Mouse (Mus musculus) hindbrain, embryonic 11.5 days (tissue): ENCODE measurements around the gene Slit3. TPM values are rescaled to one million over a fixed set of nuclear protein-coding genes. Genes with fewer than 3 reads are reported as not detected.

Source experiments
- ATAC-seq: fragments of 200-750 bp; cut with Nextera tagmentation; 2 replicates; pipeline ENCODE4 v1.8.0; 2017; ENCODE audit warnings: mild to moderate bottlenecking, moderate TSS enrichment, moderate library complexity; ENCODE audit not compliant: low FRiP score
- DNase-seq: peaks from one replicate; pipeline ENCODE4 v3.0.0-alpha.2; 2015; ENCODE audit warnings: low spot score
- H3K27ac ChIP-seq: fragments of 300-500 bp; sonication (generic); 2 replicates; pipeline ENCODE4 v1.5.1; 2014; ENCODE audit warnings: mild to moderate bottlenecking, low read depth, low read length
- H3K27me3 ChIP-seq: fragments of 300-500 bp; sonication (generic); 2 replicates; pipeline ENCODE4 v1.6.1; 2014; ENCODE audit warnings: mild to moderate bottlenecking, low read length, moderate library complexity, mixed read lengths; ENCODE audit not compliant: control insufficient read depth, insufficient read depth
- H3K36me3 ChIP-seq: fragments of 300-500 bp; sonication (generic); 2 replicates; pipeline ENCODE4 v1.6.1; 2014; ENCODE audit warnings: mild to moderate bottlenecking, low read length, moderate library complexity, mixed read lengths; ENCODE audit not compliant: control insufficient read depth, insufficient read depth
- H3K4me1 ChIP-seq: fragments of 300-500 bp; sonication (generic); replicated peaks from 2 replicates; pipeline ENCODE4 v1.6.1; 2014; ENCODE audit warnings: low read length, mixed read lengths; ENCODE audit not compliant: control insufficient read depth, insufficient read depth
- H3K4me2 ChIP-seq: fragments of 300-500 bp; sonication (generic); replicated peaks from 2 replicates; pipeline ENCODE4 v1.6.1; 2014; ENCODE audit warnings: mild to moderate bottlenecking, low read depth, low read length
- H3K4me3 ChIP-seq: fragments of 300-500 bp; sonication (generic); 2 replicates; pipeline ENCODE4 v1.5.1; 2014; ENCODE audit warnings: low read depth, low read length
- H3K9ac ChIP-seq: fragments of 300-500 bp; sonication (generic); 2 replicates; pipeline ENCODE4 v1.6.1; 2014; ENCODE audit warnings: low read depth, low read length
- H3K9me3 ChIP-seq: fragments of 300-500 bp; sonication (generic); 2 replicates; pipeline ENCODE4 v1.6.1; 2016; ENCODE audit warnings: low read length; ENCODE audit not compliant: control insufficient read depth
- WGBS: fragments of 180-500 bp; shearing (Covaris S2); extraction: QIAGEN DNeasy Blood & Tissue Kit; methylation state at CpG from one replicate; pipeline ENCODE4 v1.1.7; 2014; 5-methylcytosine and 5-hydroxymethylcytosine counted together
- polyA plus RNA-seq: library from polyadenylated mRNA; unstranded; fragments of >200 nt; fragmentation: Nextera tagmentation; extraction: Ambion mirVana; gene quantifications from 2 replicates; pipeline ENCODE4 v1.2.1, GENCODE M21; 2014

Slit3 gene
- polyA plus RNA-seq, 1 experiment from 2014 or later: 39.3 TPM

GRCm38 (mm10) chr11:35469940-35470339 is 348.9 kb downstream of the Slit3 start:
- DNase-seq (no peak), ATAC-seq (no peak)
- Histone ChIP-seq H3K4me1 (0 out of 2 replicates have a peak, but pooled peaks cover 2% of the 10 kb centered on the region), H3K9me3 (no peaks in the 10 kb centered on the region), H3K27me3 (no peaks in the 10 kb centered on the region), H3K4me2 (no peak overlapping the region), H3K36me3 (no peaks in the 10 kb centered on the region), H3K9ac (no peak overlapping the region), H3K4me3 (no peak overlapping the region), H3K27ac (no peak overlapping the region)
- 85% methylated on average over 4 of the region's 4 CpGs for WGBS

- 67% methylated on average over 5 of the region's 5 CpGs for WGBS
- 0 out of 2 replicates have a peak, but pooled peaks cover 2% of the 10 kb centered on the region for H3K4me1 ChIP-seq
- ATAC-seq (no peak), DNase-seq (no peak)
- H3K27ac ChIP-seq: no peak overlapping the region; the same call in 1 of the 2 replicates
- no peaks in the 10 kb centered on the region for H3K9me3 ChIP-seq
- H3K27me3 ChIP-seq: no peaks in the 10 kb centered on the region
- no peak overlapping the region for H3K4me3 ChIP-seq
- no peaks in the 10 kb centered on the region for H3K36me3 ChIP-seq
- H3K4me2 ChIP-seq: no peak overlapping the region
- no peak overlapping the region for H3K9ac ChIP-seq
Measured at GRCm38 (mm10) chr11:35470853-35471252, 349.8 kb downstream of the Slit3 start.

- H3K4me2 ChIP-seq: no peak overlapping the region
- no peaks in the 10 kb centered on the region for H3K9me3 ChIP-seq
- no peaks in the 10 kb centered on the region for H3K27me3 ChIP-seq
- 0 out of 2 replicates have a peak, but pooled peaks cover 2% of the 10 kb centered on the region for H3K4me1 ChIP-seq
- peak overlapping the region; percentile 27; the same call in 1 of the 2 replicates for H3K27ac ChIP-seq
- H3K9ac ChIP-seq: no peak overlapping the region
- ATAC-seq (no peak), DNase-seq (no peak)
- 73% methylated on average over 11 of the region's 11 CpGs for WGBS
- no peaks in the 10 kb centered on the region for H3K36me3 ChIP-seq
- no peak overlapping the region for H3K4me3 ChIP-seq
Measured at GRCm38 (mm10) chr11:35472842-35473616, 352.0 kb downstream of the Slit3 start.

- DNase-seq (no peak), ATAC-seq (no peak)
- 0 out of 2 replicates have a peak, but pooled peaks cover 2% of the 10 kb centered on the region for H3K4me1 ChIP-seq
- peak overlapping the region; percentile 27; the same call in 1 of the 2 replicates for H3K27ac ChIP-seq
- WGBS: 73% methylated on average over 5 of the region's 5 CpGs
- H3K36me3 ChIP-seq: no peaks in the 10 kb centered on the region
- no peaks in the 10 kb centered on the region for H3K27me3 ChIP-seq
- no peak overlapping the region for H3K4me3 ChIP-seq
- no peak overlapping the region for H3K9ac ChIP-seq
- no peak overlapping the region for H3K4me2 ChIP-seq
- H3K9me3 ChIP-seq: no peaks in the 10 kb centered on the region
Measured at GRCm38 (mm10) chr11:35473617-35473996, 352.6 kb downstream of the Slit3 start.

GRCm38 (mm10) chr11:35480146-35480545 is 359.1 kb downstream of the Slit3 start:
- Histone ChIP-seq H3K27me3 (no peaks in the 10 kb centered on the region), H3K4me3 (no peak overlapping the region), H3K4me2 (no peak overlapping the region), H3K9me3 (no peaks in the 10 kb centered on the region), H3K27ac (no peak overlapping the region), H3K36me3 (no peaks in the 10 kb centered on the region), H3K9ac (no peak overlapping the region), H3K4me1 (peaks cover 6% of the 10 kb centered on the region; the same call in 1 of the 2 replicates)
- DNase-seq (peak; percentile 58), ATAC-seq (peak; percentile 86)
- WGBS: 18% methylated on average over 8 of the region's 8 CpGs

GRCm38 (mm10) chr11:35481611-35482363 is 360.8 kb downstream of the Slit3 start:
- Histone ChIP-seq H3K27me3 (no peaks in the 10 kb centered on the region), H3K27ac (no peak overlapping the region), H3K9me3 (no peaks in the 10 kb centered on the region), H3K4me3 (no peak overlapping the region), H3K36me3 (no peaks in the 10 kb centered on the region), H3K4me1 (peaks cover 6% of the 10 kb centered on the region; the same call in 1 of the 2 replicates), H3K9ac (no peak overlapping the region), H3K4me2 (no peak overlapping the region)
- ATAC-seq (no peak), DNase-seq (no peak)
- 86% methylated on average over 9 of the region's 9 CpGs for WGBS

- no peak for DNase-seq
- no peaks in the 10 kb centered on the region for H3K9me3 ChIP-seq
- no peak overlapping the region for H3K4me2 ChIP-seq
- no peaks in the 10 kb centered on the region for H3K36me3 ChIP-seq
- no peak for ATAC-seq
- H3K27me3 ChIP-seq: no peaks in the 10 kb centered on the region
- 82% methylated on average over 5 of the region's 5 CpGs for WGBS
- H3K27ac ChIP-seq: no peak overlapping the region
- H3K9ac ChIP-seq: no peak overlapping the region
- H3K4me1 ChIP-seq: no peaks in the 10 kb centered on the region
- H3K4me3 ChIP-seq: no peak overlapping the region
Measured at GRCm38 (mm10) chr11:35487966-35488365, 366.9 kb downstream of the Slit3 start.

- Histone ChIP-seq H3K4me1 (no peaks in the 10 kb centered on the region), H3K36me3 (no peaks in the 10 kb centered on the region), H3K27me3 (no peaks in the 10 kb centered on the region), H3K4me2 (no peak overlapping the region), H3K9ac (no peak overlapping the region), H3K9me3 (no peaks in the 10 kb centered on the region), H3K4me3 (no peak overlapping the region), H3K27ac (no peak overlapping the region)
- ATAC-seq (no peak), DNase-seq (no peak)
- WGBS: 76% methylated on average over 5 of the region's 5 CpGs
Measured at GRCm38 (mm10) chr11:35491701-35492100, 370.7 kb downstream of the Slit3 start.
